Mouse (Mus musculus) ES-E14 (cell line): ENCODE data around the gene Sdk2.

Experiments
- CHD2 ChIP-seq: IDR thresholded peaks from 2 replicates; pipeline ENCODE4 v1.6.1; 2014; ENCODE audit warnings: mild to moderate bottlenecking, low read depth, low read length, inconsistent platforms
- MAFK ChIP-seq: IDR thresholded peaks from 2 replicates; pipeline ENCODE4 v1.6.1; 2014; ENCODE audit warnings: mild to moderate bottlenecking, low read depth, low read length, inconsistent platforms; ENCODE audit not compliant: insufficient read depth
- ZC3H11A ChIP-seq: IDR thresholded peaks from 2 replicates; pipeline ENCODE4 v1.6.1; 2012; ENCODE audit warnings: low read depth, mild to moderate bottlenecking, inconsistent platforms, low read length, borderline replicate concordance
- ZNF384 ChIP-seq: IDR thresholded peaks from 2 replicates; pipeline ENCODE4 v1.6.1; 2012; ENCODE audit warnings: low read depth, low read length, inconsistent platforms

DNA sequence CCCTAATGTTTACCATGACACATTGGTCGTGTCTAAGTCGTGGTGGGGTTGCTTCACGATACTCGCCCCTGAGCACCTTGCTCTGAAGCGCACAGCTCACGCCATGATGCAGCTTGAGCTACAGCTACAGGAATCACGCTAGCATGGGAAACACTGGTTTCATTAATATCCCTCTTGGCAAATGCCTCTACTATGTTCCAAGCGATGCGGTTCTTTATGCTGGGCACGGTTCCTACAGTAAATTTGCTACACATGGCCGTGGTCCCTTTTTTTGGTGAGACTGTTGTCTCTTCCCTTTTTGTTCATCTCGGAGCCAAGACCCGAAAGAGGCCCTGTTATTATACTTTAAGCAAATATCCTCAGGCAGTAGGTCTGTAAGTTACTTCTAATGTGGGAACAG, 295.7 kb downstream of the Sdk2 start:
- no peak for TF ChIP-seq ZNF384
- no peak for TF ChIP-seq CHD2
- TF ChIP-seq ZC3H11A, result no peak
- TF ChIP-seq MAFK, result no peak
